9 mouse cellular contexts compared by ENCODE assay signal in genomic region chr2:137560366-137560765, GRCm38 (mm10).
A peak's percentile ranks its signal among the peaks of the same experiment; 100 is the strongest.
DNase-seq lines count a peak whose midpoint lies in the region; ATAC-seq and TF ChIP-seq lines count a peak whose summit lies in the region.
"Had no signal": no experiment of that assay in that cellular context is flagged by ENCODE, and none has a peak within 500 bp of the region (broad histone marks: within the 10 kb centered on the region; RNA-seq: fewer than 3 reads in every experiment).

No protein-coding gene starts in this region.

- no peak overlapping the region for H3K4me3 ChIP-seq in forebrain, embryonic 12.5 days (replicated peaks)
- no peak overlapping the region for H3K4me3 ChIP-seq in forebrain, postnatal 0 days (ENCODE audit: low read depth, low read length)
- H3K4me3 ChIP-seq in hindbrain, postnatal 0 days (ENCODE audit: low read length): no peak overlapping the region

- no peak overlapping the region for H3K4me2 ChIP-seq in forebrain, embryonic 12.5 days
- H3K4me2 ChIP-seq in forebrain, postnatal 0 days (ENCODE audit: low read depth): no peak overlapping the region
- no peak overlapping the region for H3K4me2 ChIP-seq in hindbrain, postnatal 0 days (ENCODE audit: low read depth, low read length)

- peaks cover 8% of the 10 kb centered on the region for H3K4me1 ChIP-seq in forebrain, embryonic 12.5 days
- no peaks in the 10 kb centered on the region for H3K4me1 ChIP-seq in forebrain, postnatal 0 days (ENCODE audit: insufficient read depth)
- H3K4me1 ChIP-seq in hindbrain, postnatal 0 days (ENCODE audit: insufficient read depth, low read length): no peaks in the 10 kb centered on the region

- no peaks in the 10 kb centered on the region for H3K9me3 ChIP-seq in forebrain, embryonic 12.5 days
- no peaks in the 10 kb centered on the region for H3K9me3 ChIP-seq in forebrain, postnatal 0 days (ENCODE audit: low read length)
- no peaks in the 10 kb centered on the region for H3K9me3 ChIP-seq in hindbrain, postnatal 0 days (ENCODE audit: low read length)

- ATAC-seq in forebrain, embryonic 12.5 days (ENCODE audit: low FRiP score): peak; percentile 57
- ATAC-seq in forebrain, postnatal 0 days: no peak
- ATAC-seq in hindbrain, postnatal 0 days: 0 out of 2 replicates have a peak, but pooled peaks have one; percentile 35

- DNase-seq in forebrain, postnatal 0 days: no peak
- peak; percentile 47 for DNase-seq in adrenal gland, adult 2 months
- peak; percentile 47 for DNase-seq in heart, adult 8-10 months (ENCODE audit: low spot score)
- DNase-seq in hindbrain, postnatal 0 days (ENCODE audit: low spot score): peak; percentile 8
- no peak for DNase-seq in spleen, postnatal 4 days (ENCODE audit: low spot score in 2 of 2)
- no peak for DNase-seq in kidney, postnatal 14 days
- no peak for DNase-seq in adipocyte (ENCODE audit: low spot score)
- DNase-seq: layer of hippocampus, adult 9-11 months had no signal

- no peak overlapping the region for H3K9ac ChIP-seq in forebrain, embryonic 12.5 days
- H3K9ac ChIP-seq in forebrain, postnatal 0 days: no peak overlapping the region
- no peak overlapping the region for H3K9ac ChIP-seq in hindbrain, postnatal 0 days (replicated peaks; ENCODE audit: low read length)

- no peaks in the 10 kb centered on the region for H3K27me3 ChIP-seq in forebrain, embryonic 12.5 days
- no peaks in the 10 kb centered on the region for H3K27me3 ChIP-seq in forebrain, postnatal 0 days (ENCODE audit: insufficient read depth, low read length)
- H3K27me3 ChIP-seq in hindbrain, postnatal 0 days (ENCODE audit: insufficient read depth, low read length): no peaks in the 10 kb centered on the region

- H3K36me3 ChIP-seq in forebrain, embryonic 12.5 days (replicated peaks): no peaks in the 10 kb centered on the region
- H3K36me3 ChIP-seq in forebrain, postnatal 0 days (ENCODE audit: insufficient read depth): no peaks in the 10 kb centered on the region
- no peaks in the 10 kb centered on the region for H3K36me3 ChIP-seq in hindbrain, postnatal 0 days (ENCODE audit: insufficient read depth, low read length)

- TF ChIP-seq CTCF in forebrain, postnatal 0 days (IDR thresholded peaks at IDR 0.05; ENCODE audit: low read depth): no peak
- no peak for TF ChIP-seq CTCF in hindbrain, postnatal 0 days (IDR thresholded peaks at IDR 0.05; ENCODE audit: low read depth)

- 33% methylated on average over 4 of the region's 4 CpGs for WGBS in forebrain, embryonic 12.5 days
- 29% methylated on average over 4 of the region's 4 CpGs for WGBS in forebrain, postnatal 0 days
- 46% methylated on average over 4 of the region's 4 CpGs for WGBS in hindbrain, postnatal 0 days

- H3K27ac ChIP-seq in forebrain, embryonic 12.5 days: no peak overlapping the region
- H3K27ac ChIP-seq in forebrain, postnatal 0 days (ENCODE audit: low read depth, low read length): no peak overlapping the region
- H3K27ac ChIP-seq in hindbrain, postnatal 0 days: no peak overlapping the region

Comparison
In these comparisons a context has a peak if more than half of its experiments do, and no peak if none do; other contexts are left out.
1. DNase-seq: peak in adrenal gland, adult 2 months (single experiment), heart, adult 8-10 months (single experiment) and hindbrain, postnatal 0 days (single experiment); none in forebrain, postnatal 0 days (single experiment), spleen, postnatal 4 days (0 of 2), kidney, postnatal 14 days (single experiment) and adipocyte (single experiment).